Mouse (Mus musculus) thymus, postnatal 14 days (tissue): ENCODE results near the gene Fbxw9.
A peak's percentile ranks its signal among the peaks of the same experiment; 100 is the strongest.

Experiments
- DNase-seq: peaks from one replicate; pipeline ENCODE4 v3.0.0; 2021

Gene Fbxw9

DNA sequence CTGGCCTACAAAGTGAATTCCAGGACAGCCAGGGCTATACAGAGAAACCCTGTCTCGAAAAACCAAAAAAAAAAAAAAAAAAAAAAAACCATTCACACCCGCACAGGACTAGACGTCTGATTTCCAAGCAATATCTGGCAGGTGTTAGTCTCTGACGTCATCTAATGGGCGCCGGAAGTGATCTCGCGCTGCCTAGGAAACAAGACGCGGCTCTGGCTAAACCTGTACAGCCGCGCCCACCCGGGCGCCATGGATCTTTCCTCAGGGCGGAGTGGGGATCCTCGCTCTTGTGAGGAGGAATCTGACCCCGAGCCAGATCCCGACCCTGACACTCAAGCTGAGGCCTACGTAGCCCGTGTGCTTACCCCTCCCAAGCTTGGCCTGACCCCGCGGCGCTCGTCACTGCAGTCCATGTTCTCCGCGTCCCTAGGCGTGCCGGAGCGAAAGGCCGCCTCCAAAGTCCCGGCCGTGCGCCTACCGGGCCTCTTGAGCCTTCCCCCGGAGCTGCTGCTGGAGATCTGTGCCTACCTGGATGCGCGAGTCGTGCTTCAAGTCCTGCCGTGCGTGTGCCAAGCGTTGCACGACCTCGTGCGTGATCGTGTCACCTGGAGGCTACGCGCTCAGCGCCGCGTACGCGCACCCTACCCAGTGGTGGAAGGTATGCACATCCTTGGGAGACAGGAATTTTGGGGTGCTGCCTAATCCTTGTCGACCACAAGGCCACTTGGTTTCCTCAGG, at the start of gene Fbxw9:
TSS of gene Fbxw9 (plus strand) at position 177 of the 738 bp plus-strand sequence.
- DNase-seq = peak; percentile 89

- no peak for DNase-seq
Observed at GRCm38 (mm10) chr8:85011242-85011641, 48.6 kb upstream of the Fbxw9 start.

- peak; percentile 89 for DNase-seq
Observed at GRCm38 (mm10) chr8:85013230-85013840, 46.5 kb upstream of the Fbxw9 start.

- no peak for DNase-seq
Observed at GRCm38 (mm10) chr8:85014431-85014830, 45.4 kb upstream of the Fbxw9 start, which contains the start of gene Best2. TSS of gene Best2 (minus strand) at chr8:85014531.

DNA sequence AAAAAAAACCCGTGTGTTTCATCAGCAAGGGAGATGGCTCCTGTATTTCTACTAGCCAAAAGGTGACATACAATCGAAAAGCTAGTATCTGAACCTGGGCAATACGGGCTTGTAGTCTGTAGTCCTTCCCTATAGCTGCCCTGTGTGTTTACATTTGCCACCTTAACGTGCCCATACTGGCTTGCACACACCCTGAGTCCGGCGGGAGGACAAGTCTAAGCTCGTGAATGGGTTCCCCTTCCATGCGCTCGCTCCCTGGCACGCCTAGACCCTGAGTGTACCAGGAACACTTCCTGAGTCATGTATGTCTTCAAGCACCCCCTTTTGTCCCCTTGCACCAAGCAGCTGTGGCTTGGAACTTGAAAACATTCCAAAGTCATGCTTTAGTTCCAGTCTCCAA, 43.1 kb upstream of the Fbxw9 start:
- DNase-seq = no peak

GRCm38 (mm10) chr8:85017209-85017608, 42.6 kb upstream of the Fbxw9 start:
- DNase-seq = no peak

DNA sequence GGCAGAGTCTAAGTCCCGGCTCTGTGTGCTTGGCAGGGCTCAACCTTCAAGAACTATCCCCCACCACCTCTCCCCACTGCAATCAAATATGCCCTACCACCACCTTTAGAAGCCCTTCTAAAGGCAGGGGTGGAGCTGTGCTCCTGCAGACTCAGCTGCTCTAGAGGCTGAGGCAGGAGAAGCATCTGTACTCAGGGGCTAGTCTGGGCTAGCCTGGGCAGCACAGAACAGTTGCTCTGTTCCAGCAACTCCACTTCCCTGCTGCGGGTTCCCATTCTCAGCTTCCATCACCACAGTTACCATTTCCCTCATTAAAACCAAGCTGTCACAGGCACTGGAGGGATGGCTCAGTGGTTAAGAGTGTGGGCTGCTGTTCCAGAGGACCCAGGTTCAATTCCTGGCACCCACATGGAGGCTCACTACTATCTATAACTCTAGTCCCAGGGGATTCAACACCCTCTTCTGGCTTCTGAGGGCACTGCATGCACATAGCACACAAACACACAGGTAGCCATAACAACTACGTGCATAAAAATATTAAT, 38.3 kb upstream of the Fbxw9 start:
- DNase-seq = no peak

DNA sequence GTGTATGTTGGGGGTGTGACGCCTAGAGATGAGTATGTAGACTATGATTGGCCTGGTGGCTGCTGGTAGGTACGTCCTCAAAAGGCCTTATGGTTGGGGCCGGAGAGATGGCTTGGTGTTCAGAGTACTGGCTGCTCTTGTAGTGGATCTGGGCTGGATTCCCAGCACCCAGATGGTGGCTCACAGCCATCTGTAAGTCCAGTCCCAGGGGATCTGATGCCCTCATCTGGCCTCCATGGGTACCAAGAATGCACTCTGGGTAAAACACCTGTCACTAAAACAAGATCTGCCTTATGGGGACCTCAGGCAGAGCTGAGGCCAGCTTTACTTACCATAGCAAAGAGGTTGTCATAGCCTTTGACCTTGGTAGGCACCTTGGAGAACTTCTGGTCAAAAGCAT, 36.0 kb upstream of the Fbxw9 start:
- DNase-seq = no peak

GRCm38 (mm10) chr8:85025098-85025932, 34.5 kb upstream of the Fbxw9 start, which contains the start of gene Asna1:
TSS of gene Asna1 (minus strand) at chr8:85025281.
- DNase-seq = peak; percentile 80

DNA sequence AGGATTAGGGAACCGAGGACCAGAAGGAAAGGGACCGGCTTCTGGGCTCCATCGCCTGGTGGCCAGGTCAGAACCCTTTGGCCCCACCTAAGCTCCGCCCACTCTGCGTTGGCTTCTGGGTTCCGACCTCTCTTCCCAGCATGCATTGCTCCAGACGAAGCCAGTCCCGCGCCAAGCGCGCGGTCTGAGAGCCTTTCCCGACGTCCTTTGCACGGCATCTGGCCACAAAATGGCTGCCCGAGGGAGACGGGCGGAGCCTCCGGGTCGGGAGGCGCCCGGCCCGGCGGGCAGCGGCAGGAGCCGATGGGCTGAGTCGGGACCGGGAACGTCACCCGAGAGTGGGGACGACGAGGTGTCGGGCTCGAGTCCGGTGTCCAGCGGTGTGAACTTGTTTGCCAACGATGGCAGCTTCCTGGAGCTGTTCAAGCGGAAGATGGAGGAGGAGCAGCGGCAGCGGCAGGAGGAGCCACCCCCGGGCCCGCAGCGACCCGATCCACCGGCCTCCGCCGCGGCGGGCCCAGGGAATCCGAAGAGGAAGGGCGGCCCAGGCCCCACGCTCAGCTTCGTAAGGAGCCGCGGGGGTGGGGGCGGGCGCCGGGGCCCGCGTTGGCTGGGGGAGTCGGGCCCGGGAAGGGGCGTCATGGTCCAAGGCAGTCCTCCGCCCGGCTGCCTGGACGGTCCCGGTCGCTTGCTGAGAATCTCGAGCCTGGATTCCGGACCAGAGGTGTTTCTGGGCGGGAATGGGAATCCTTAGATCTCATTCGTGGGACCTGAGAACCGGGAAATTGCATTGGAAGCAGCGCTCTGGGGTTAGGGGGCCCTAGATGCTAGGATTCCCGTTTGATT, 33.0 kb upstream of the Fbxw9 start, which contains the start of gene Trir:
TSS of gene Trir (plus strand) at position 154 of the 846 bp plus-strand sequence.
- DNase-seq = peak; percentile 94

- peak; percentile 28 for DNase-seq
Observed at GRCm38 (mm10) chr8:85027516-85027855, 32.4 kb upstream of the Fbxw9 start.

DNA sequence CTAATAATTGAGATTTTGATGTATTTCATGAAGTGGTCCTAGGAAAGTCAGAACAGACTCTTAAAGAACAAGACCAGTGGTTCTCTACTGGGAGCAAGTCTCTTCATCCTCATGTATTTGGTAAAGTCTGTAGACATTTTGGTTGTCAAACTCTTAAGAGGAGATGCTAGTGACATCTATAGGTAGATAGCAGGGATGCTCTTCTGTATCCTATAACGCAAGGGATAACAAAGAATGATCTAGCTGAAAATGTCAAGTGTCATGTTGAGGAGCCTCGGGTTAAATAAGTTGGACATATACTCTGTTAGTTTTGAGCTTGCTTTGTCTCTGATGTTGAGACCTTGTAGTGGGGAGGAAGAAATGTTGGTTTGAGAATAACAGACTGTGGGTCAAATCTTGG, 31.9 kb upstream of the Fbxw9 start:
- DNase-seq = no peak

DNA sequence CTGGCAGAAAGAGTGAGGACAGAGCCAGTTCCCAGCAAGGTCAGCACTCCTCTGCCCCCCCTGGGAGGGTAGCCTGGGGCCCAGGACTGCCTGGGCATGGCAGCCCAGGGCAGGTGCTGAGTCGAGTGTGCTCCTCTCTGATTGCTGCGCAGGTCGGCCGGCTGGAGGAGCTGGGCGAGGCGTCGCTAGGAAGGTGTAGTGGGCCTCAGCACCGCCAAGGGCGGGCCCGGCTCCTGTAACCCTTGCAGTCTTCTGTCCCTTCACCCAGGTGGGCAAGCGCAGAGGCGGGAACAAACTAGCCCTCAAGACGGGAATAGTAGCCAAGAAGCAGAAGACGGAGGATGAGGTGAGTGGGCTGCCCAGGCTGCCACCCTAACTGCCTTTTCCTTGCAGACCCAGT, 30.6 kb upstream of the Fbxw9 start:
- DNase-seq = no peak

- DNase-seq = no peak
Observed at GRCm38 (mm10) chr8:85032622-85033311, 27.1 kb upstream of the Fbxw9 start.

- no peak for DNase-seq
Observed at GRCm38 (mm10) chr8:85033867-85034266, 26.0 kb upstream of the Fbxw9 start.

- DNase-seq = peak; percentile 87
Observed at GRCm38 (mm10) chr8:85034764-85035163, 25.1 kb upstream of the Fbxw9 start.

GRCm38 (mm10) chr8:85035165-85035727, 24.6 kb upstream of the Fbxw9 start:
- no peak for DNase-seq

DNA sequence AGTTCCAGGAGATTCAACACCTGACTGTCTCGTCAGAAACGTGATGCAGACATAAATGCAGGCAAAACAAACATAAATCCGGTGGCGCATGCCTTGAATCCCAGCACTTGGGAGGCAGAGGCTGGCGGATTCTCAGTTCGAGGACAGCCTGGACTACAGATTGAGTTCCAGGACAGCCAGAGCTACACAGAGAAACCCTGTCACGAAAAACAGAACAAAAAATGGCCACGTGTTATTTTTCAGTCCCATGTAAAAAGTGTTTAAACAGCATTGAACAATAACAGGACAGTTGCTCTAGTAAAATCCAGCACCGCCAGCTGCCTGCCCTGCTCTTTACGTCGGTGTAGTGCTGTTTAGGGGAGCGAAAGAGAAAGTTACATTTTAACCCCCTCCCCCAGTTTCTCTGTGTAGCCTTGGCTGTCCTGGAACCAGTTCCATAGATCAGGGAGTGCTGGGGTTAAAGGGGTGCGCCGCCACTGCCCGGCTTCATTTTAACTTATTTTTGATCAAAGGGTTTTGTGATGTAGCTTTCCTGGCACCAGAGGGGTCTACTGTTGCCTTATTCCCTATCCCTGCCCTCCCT, 24.0 kb upstream of the Fbxw9 start:
- peak; percentile 40 for DNase-seq

GRCm38 (mm10) chr8:85036381-85036717, 23.5 kb upstream of the Fbxw9 start:
- no peak for DNase-seq

GRCm38 (mm10) chr8:85036718-85037365, 23.0 kb upstream of the Fbxw9 start, which contains the start of gene Tnpo2:
TSS of gene Tnpo2 (plus strand) at chr8:85036915.
- DNase-seq = peak; percentile 89

- DNase-seq = no peak
Observed at GRCm38 (mm10) chr8:85037366-85037680, 22.5 kb upstream of the Fbxw9 start.
